Mouse (Mus musculus): Measurements from ENCODE around the gene Adad2. TPM values are rescaled to one million over a fixed set of nuclear protein-coding genes. Genes with fewer than 3 reads are reported as not detected.

Gene Adad2
- polyA plus RNA-seq, 1 experiment: not detected

DNA sequence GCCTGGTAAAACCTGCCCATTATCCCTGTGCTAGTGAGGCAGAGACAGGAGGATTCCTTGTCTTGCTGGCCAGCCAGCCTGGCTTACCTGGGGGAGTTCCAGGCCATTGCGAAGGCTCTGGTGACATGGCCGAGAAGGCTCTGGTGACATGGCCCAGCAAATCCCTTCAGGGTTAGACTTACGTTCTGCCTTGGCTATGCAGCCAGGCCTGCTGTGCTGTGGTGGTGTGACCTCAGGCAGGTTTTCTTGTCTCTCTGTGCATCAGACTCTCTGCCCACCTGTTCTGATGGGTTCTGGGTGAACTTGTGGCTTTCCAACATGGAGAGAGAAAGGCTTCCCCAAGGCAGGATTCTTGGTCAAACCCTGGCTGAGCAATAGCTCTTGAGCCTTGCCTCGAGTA, 24.8 kb downstream of the Adad2 start:
- TF ChIP-seq E2F4 (IDR thresholded peaks at IDR 0.05; ENCODE audit: insufficient read depth) (no peak), REST (IDR thresholded peaks at IDR 0.05; ENCODE audit: insufficient read depth, insufficient read length) (no peak), MYOG (IDR thresholded peaks at IDR 0.05; ENCODE audit: control insufficient read depth in 1 of 3, insufficient read depth in 1 of 3, insufficient read length in 2 of 3, low read depth in 2 of 3) (no peak), SRF (IDR thresholded peaks at IDR 0.05; ENCODE audit: control insufficient read depth, insufficient read length, low read depth) (no peak), POLR2A (IDR thresholded peaks at IDR 0.05; ENCODE audit: insufficient read length, low read depth) (no peak), USF1 (IDR thresholded peaks at IDR 0.05; ENCODE audit: low read depth) (no peak), POLR2AphosphoS2 (IDR thresholded peaks at IDR 0.05; ENCODE audit: insufficient read length, low read depth) (no peak), MAX (IDR thresholded peaks at IDR 0.05; ENCODE audit: low read depth) (no peak), CEBPB (IDR thresholded peaks at IDR 0.05; ENCODE audit: insufficient read depth, poor library complexity, severe bottlenecking) (no peak), TCF12 (IDR thresholded peaks at IDR 0.05; ENCODE audit: insufficient read depth, poor library complexity, severe bottlenecking) (no peak), TCF3 (IDR thresholded peaks at IDR 0.05; ENCODE audit: insufficient read length, low read depth) (no peak)
- Histone ChIP-seq H3K36me3 (ENCODE audit: control insufficient read depth, insufficient read depth) (no peaks in the 10 kb centered on the region), H3ac (ENCODE audit: control insufficient read depth, insufficient read length) (no peak overlapping the region), H3K4me2 (ENCODE audit: low read depth) (no peak overlapping the region), H3K79me2 (ENCODE audit: control insufficient read depth, insufficient read depth) (no peaks in the 10 kb centered on the region), H3K4me3 (no peak overlapping the region), H3K27me3 (ENCODE audit: control insufficient read depth, insufficient read depth, insufficient read length) (peaks cover 81% of the 10 kb centered on the region)

DNA sequence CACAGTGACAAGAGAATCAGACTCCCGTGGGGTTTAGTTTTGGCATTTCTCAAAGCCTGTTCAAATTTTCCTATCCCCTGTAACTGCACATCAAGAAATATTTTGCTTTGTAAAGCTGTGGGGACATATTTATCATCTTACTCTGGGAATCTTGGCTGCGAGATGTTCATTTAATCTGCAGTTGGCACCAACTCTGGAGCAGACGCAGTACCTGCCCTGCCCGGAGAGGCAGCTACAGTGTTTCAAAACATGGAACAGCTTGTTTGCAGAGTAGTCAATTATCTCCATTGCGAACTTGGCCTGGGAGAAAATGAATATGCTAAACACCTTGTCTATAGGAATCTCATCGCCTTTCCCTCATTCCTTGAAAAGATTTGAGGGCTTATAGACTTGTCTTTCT, 25.7 kb downstream of the Adad2 start:
- Histone ChIP-seq H3K27me3 (ENCODE audit: control insufficient read depth, insufficient read depth, insufficient read length) (peaks cover 78% of the 10 kb centered on the region), H3K79me2 (ENCODE audit: control insufficient read depth, insufficient read depth) (no peaks in the 10 kb centered on the region), H3K4me3 (no peak overlapping the region), H3K4me2 (ENCODE audit: low read depth) (no peak overlapping the region), H3K36me3 (ENCODE audit: control insufficient read depth, insufficient read depth) (no peaks in the 10 kb centered on the region), H3ac (ENCODE audit: control insufficient read depth, insufficient read length) (no peak overlapping the region)
- TF ChIP-seq MYOG (IDR thresholded peaks at IDR 0.05; ENCODE audit: control insufficient read depth in 1 of 3, insufficient read depth in 1 of 3, insufficient read length in 2 of 3, low read depth in 2 of 3) (no peak), CEBPB (IDR thresholded peaks at IDR 0.05; ENCODE audit: insufficient read depth, poor library complexity, severe bottlenecking) (no peak), MYOD1 (IDR thresholded peaks at IDR 0.05; ENCODE audit: control insufficient read depth in 1 of 3, insufficient read length in 2 of 3, low read depth in 2 of 3) (no peak), TCF3 (IDR thresholded peaks at IDR 0.05; ENCODE audit: insufficient read length, low read depth) (no peak), USF1 (IDR thresholded peaks at IDR 0.05; ENCODE audit: low read depth) (no peak), REST (IDR thresholded peaks at IDR 0.05; ENCODE audit: insufficient read depth, insufficient read length) (no peak)

DNA sequence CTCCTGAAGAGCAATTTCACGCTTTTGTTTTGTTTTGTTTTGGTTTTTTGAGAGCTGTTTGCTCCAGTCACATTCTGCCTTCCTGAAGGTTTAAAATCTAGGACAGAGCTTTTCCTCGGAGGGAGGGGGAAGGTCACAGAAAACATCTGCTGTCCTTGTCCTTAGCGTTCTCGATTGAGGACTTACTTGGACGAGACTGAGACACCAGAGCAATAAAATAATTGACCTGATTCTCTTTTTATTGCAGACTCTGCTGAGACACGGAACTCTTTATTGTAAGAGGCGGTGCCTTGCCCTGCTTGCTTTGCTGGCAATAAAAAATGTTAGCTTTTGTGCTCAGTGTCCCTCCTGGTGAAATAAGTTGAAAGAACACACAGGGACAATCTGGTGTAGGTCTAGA, 27.3 kb downstream of the Adad2 start:
- Histone ChIP-seq H3ac (ENCODE audit: control insufficient read depth, insufficient read length) (no peak overlapping the region), H3K4me2 (ENCODE audit: low read depth) (no peak overlapping the region), H3K36me3 (ENCODE audit: control insufficient read depth, insufficient read depth) (no peaks in the 10 kb centered on the region), H3K79me2 (ENCODE audit: control insufficient read depth, insufficient read depth) (no peaks in the 10 kb centered on the region), H3K4me3 (no peak overlapping the region), H3K27me3 (ENCODE audit: control insufficient read depth, insufficient read depth, insufficient read length) (peaks cover 75% of the 10 kb centered on the region)
- TF ChIP-seq E2F4 (IDR thresholded peaks at IDR 0.05; ENCODE audit: insufficient read depth): no peak

DNA sequence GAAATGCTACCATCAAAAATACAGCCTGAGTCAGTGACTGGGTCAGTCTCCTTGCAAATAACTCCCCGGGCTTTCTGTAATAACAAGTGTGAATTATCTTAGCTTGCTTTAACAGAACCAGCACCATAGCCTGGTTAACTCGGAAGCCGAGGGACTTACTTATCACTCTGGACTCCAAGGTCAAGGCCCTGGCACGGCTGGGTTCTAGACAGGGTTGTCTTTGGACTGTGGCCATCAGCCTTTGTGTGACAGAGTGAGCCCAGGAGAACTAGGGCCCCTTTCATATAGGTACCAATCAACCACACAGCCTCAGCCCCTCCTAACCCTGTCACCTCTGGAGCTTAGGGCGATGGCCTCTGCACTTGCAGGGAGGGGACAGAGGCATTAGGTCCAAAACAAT, 28.5 kb downstream of the Adad2 start:
- H3K27me3 ChIP-seq (ENCODE audit: control insufficient read depth, insufficient read depth, insufficient read length): peaks cover 75% of the 10 kb centered on the region

DNA sequence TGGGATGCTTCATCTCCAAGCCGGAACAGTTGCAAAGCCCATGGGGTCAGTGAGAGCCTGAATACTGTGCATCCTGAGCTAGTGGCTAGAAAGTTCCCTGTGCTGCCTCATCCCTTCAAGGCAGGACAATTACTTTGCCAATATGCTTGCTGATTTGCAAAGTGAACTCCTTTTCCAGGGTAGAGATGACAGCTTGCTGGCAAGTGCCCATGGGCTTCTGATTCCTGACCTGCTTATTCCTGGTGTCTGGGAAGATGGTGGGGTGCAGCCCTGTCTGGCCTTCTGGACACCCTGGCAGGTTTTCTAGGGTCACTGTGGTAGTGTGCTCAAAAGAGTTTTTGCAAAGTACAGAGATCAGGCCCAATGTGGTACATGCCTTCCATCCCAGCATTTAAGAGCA, 30.4 kb downstream of the Adad2 start:
- TF ChIP-seq USF1 (IDR thresholded peaks at IDR 0.05; ENCODE audit: low read depth) (no peak), MAX (IDR thresholded peaks at IDR 0.05; ENCODE audit: low read depth) (no peak), SRF (IDR thresholded peaks at IDR 0.05; ENCODE audit: control insufficient read depth, insufficient read length, low read depth) (no peak), E2F4 (IDR thresholded peaks at IDR 0.05; ENCODE audit: insufficient read depth) (no peak), POLR2A (IDR thresholded peaks at IDR 0.05; ENCODE audit: insufficient read length, low read depth) (no peak), MYOG (IDR thresholded peaks at IDR 0.05; ENCODE audit: control insufficient read depth in 1 of 3, insufficient read depth in 1 of 3, insufficient read length in 2 of 3, low read depth in 2 of 3) (no peak), REST (IDR thresholded peaks at IDR 0.05; ENCODE audit: insufficient read depth, insufficient read length) (no peak), TCF3 (IDR thresholded peaks at IDR 0.05; ENCODE audit: insufficient read length, low read depth) (no peak)
- Histone ChIP-seq H3ac (ENCODE audit: control insufficient read depth, insufficient read length) (no peak overlapping the region), H3K4me3 (no peak overlapping the region), H3K36me3 (ENCODE audit: control insufficient read depth, insufficient read depth) (no peaks in the 10 kb centered on the region), H3K79me2 (ENCODE audit: control insufficient read depth, insufficient read depth) (no peaks in the 10 kb centered on the region), H3K27me3 (ENCODE audit: control insufficient read depth, insufficient read depth, insufficient read length) (peaks cover 57% of the 10 kb centered on the region), H3K4me2 (ENCODE audit: low read depth) (no peak overlapping the region)

More for the DNA sequence above, 28.5 kb downstream of the Adad2 start:
- no peaks in the 10 kb centered on the region for H3K79me2 ChIP-seq (ENCODE audit: control insufficient read depth, insufficient read depth)
- no peak for TF ChIP-seq MAX (IDR thresholded peaks at IDR 0.05; ENCODE audit: low read depth)
- no peak for TF ChIP-seq REST (IDR thresholded peaks at IDR 0.05; ENCODE audit: insufficient read depth, insufficient read length)
- no peaks in the 10 kb centered on the region for H3K36me3 ChIP-seq (ENCODE audit: control insufficient read depth, insufficient read depth)
- no peak overlapping the region for H3ac ChIP-seq (ENCODE audit: control insufficient read depth, insufficient read length)
- no peak overlapping the region for H3K4me3 ChIP-seq
- H3K4me2 ChIP-seq (ENCODE audit: low read depth): no peak overlapping the region

DNA sequence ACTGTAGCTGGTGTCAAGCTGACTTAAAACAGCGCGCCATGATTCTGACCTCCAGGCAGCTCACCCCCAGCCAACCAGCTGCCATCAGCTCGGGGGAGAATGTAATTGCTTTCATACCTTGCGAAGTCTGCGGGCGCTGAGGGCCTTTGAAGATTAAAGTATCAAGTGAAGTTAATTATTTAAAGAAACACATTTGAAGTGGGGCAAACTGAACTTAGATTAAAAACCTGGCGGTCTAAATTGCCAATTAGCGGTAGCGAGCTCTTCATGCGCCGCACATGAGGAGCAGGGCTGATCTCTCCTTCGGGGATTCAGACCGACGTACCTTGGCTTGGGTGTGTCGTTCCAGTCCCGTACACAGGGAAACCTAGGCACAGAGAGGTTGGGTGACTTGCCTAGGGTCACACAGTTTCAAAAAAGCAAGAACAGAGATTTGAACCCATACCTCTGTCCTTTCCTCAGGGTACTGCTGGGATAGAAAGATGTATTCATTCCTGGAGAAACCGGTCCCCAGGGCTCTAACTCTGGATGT, 31.9 kb downstream of the Adad2 start:
- no peak overlapping the region for H3K4me2 ChIP-seq (ENCODE audit: low read depth)
- no peak overlapping the region for H3ac ChIP-seq (ENCODE audit: control insufficient read depth, insufficient read length)
- TF ChIP-seq MYOD1 (IDR thresholded peaks at IDR 0.05; ENCODE audit: control insufficient read depth in 1 of 3, insufficient read length in 2 of 3, low read depth in 2 of 3): no peak
- no peak for TF ChIP-seq MYOG (IDR thresholded peaks at IDR 0.05; ENCODE audit: control insufficient read depth in 1 of 3, insufficient read depth in 1 of 3, insufficient read length in 2 of 3, low read depth in 2 of 3)
- no peak for TF ChIP-seq CEBPB (IDR thresholded peaks at IDR 0.05; ENCODE audit: insufficient read depth, poor library complexity, severe bottlenecking)
- no peak for TF ChIP-seq POLR2AphosphoS2 (IDR thresholded peaks at IDR 0.05; ENCODE audit: insufficient read length, low read depth)
- TF ChIP-seq TCF12 (IDR thresholded peaks at IDR 0.05; ENCODE audit: insufficient read depth, poor library complexity, severe bottlenecking): no peak
- TF ChIP-seq TCF3 (IDR thresholded peaks at IDR 0.05; ENCODE audit: insufficient read length, low read depth): no peak
- no peak for TF ChIP-seq MAX (IDR thresholded peaks at IDR 0.05; ENCODE audit: low read depth)
- no peak for TF ChIP-seq POLR2A (IDR thresholded peaks at IDR 0.05; ENCODE audit: insufficient read length, low read depth)
- no peak for TF ChIP-seq E2F4 (IDR thresholded peaks at IDR 0.05; ENCODE audit: insufficient read depth)
- no peak for TF ChIP-seq REST (IDR thresholded peaks at IDR 0.05; ENCODE audit: insufficient read depth, insufficient read length)
- TF ChIP-seq SRF (IDR thresholded peaks at IDR 0.05; ENCODE audit: control insufficient read depth, insufficient read length, low read depth): no peak
- TF ChIP-seq USF1 (IDR thresholded peaks at IDR 0.05; ENCODE audit: low read depth): no peak
- no peaks in the 10 kb centered on the region for H3K79me2 ChIP-seq (ENCODE audit: control insufficient read depth, insufficient read depth)
- peaks cover 60% of the 10 kb centered on the region for H3K27me3 ChIP-seq (ENCODE audit: control insufficient read depth, insufficient read depth, insufficient read length)
- H3K4me3 ChIP-seq: no peak overlapping the region
- H3K36me3 ChIP-seq (ENCODE audit: control insufficient read depth, insufficient read depth): no peaks in the 10 kb centered on the region
